Mouse (Mus musculus) inflammation-experienced regulatory T-cells, adult 16 weeks (primary cell): ENCODE data around the gene Smlr1. TPM values are rescaled to one million over a fixed set of nuclear protein-coding genes. Genes with fewer than 3 reads are reported as not detected.

ENCODE experiments used
- polyA plus RNA-seq: library from polyadenylated mRNA; unstranded; fragments of 100-300 nt; shearing (Covaris generic); gene quantifications from one replicate; pipeline ENCODE4 v1.2.1, GENCODE M21; 2017

Gene Smlr1
- not detected for polyA plus RNA-seq

DNA sequence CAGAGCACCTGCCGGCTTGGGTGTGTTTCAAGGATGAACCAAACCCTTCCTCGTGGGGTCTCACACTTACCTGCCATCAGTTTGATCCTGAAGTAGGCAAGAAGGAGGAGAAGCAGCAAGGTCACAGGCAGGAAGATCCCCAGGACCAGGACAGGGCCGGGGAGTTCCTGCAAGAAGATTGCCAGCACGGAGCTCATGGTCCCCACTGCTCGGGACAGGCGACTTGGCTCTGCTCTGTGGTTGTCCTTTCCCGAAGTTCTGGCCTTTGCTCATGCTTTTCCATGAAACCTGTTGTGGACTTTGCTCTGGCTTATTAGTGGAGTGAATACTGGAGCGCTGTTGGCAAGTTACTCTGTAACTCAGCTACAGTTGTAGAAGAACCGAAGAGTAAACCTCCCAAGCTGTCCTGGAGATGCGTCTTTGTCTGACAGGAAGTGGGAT is at the start of gene Smlr1:
Smlr1 (minus strand) TSS at position 377 of the 441 bp plus-strand sequence.

Other genes starting within 250 kb of the Smlr1 start
- 2.4 TPM for gene Akap7, start 228.4 kb downstream of the Smlr1 start, polyA plus RNA-seq
- 50.6 TPM for gene Epb41l2, start 176.5 kb downstream of the Smlr1 start, polyA plus RNA-seq